Mouse (Mus musculus): ENCODE measurements around the gene Mapk13.

Gene Mapk13

GRCm38 (mm10) chr17:28776817-28777216 lies 7.7 kb downstream of the Mapk13 start:
- no peak for DNase-seq

- peak; percentile 93 to 94 for DNase-seq
These were observed 8.3 kb downstream of the Mapk13 start for GRCm38 (mm10) chr17:28777231-28778005.

GRCm38 (mm10) chr17:28779735-28780134 lies 10.6 kb downstream of the Mapk13 start:
- DNase-seq = no peak

- no peak for DNase-seq
These were observed 11.7 kb downstream of the Mapk13 start for GRCm38 (mm10) chr17:28780836-28781235.

- DNase-seq = no peak
These were observed 12.4 kb downstream of the Mapk13 start for GRCm38 (mm10) chr17:28781290-28782045.

GRCm38 (mm10) chr17:28785036-28785435 lies 15.9 kb downstream of the Mapk13 start:
- no peak for DNase-seq

GRCm38 (mm10) chr17:28787507-28787906 lies 18.4 kb downstream of the Mapk13 start:
- no peak for DNase-seq

GRCm38 (mm10) chr17:28797031-28797430 lies 27.9 kb downstream of the Mapk13 start:
- no peak for DNase-seq

- DNase-seq = no peak
These were observed 30.4 kb downstream of the Mapk13 start for GRCm38 (mm10) chr17:28799291-28800160.

- no peak for DNase-seq
These were observed 31.2 kb downstream of the Mapk13 start for GRCm38 (mm10) chr17:28800281-28800670.

- peak; percentile 69 to 82 for DNase-seq
These were observed 31.7 kb downstream of the Mapk13 start, which contains the start of gene Brpf3 for GRCm38 (mm10) chr17:28800671-28801412. Brpf3 (plus strand) TSS chr17:28801090.

GRCm38 (mm10) chr17:28801474-28802005 lies 32.4 kb downstream of the Mapk13 start:
- DNase-seq = peak; percentile 98 to 100

- no peak for DNase-seq
These were observed 32.9 kb downstream of the Mapk13 start for GRCm38 (mm10) chr17:28802006-28802481.

- DNase-seq = no peak
These were observed 34.2 kb downstream of the Mapk13 start for GRCm38 (mm10) chr17:28803316-28803715.

GRCm38 (mm10) chr17:28804973-28805372 lies 35.9 kb downstream of the Mapk13 start:
- DNase-seq = no peak

GRCm38 (mm10) chr17:28806770-28807169 lies 37.7 kb downstream of the Mapk13 start:
- DNase-seq = no peak

- DNase-seq = no peak
These were observed 39.6 kb downstream of the Mapk13 start for GRCm38 (mm10) chr17:28808714-28809113.

GRCm38 (mm10) chr17:28809175-28809831 lies 40.2 kb downstream of the Mapk13 start:
- no peak for DNase-seq

- no peak for DNase-seq
These were observed 43.2 kb downstream of the Mapk13 start for GRCm38 (mm10) chr17:28812345-28812744.

- no peak for DNase-seq
These were observed 45.5 kb downstream of the Mapk13 start for GRCm38 (mm10) chr17:28814529-28815097.
